Mouse (Mus musculus): ENCODE results near the gene Ggt7. TPM values are rescaled to one million over a fixed set of nuclear protein-coding genes. Genes with fewer than 3 reads are reported as not detected.
"Not testable (repeated sequence)": the region's sequence is repeated elsewhere in the genome, so short reads cannot be mapped to it uniquely, and the experiment has no call there.

Ggt7 gene
- polyA plus RNA-seq (2012; ENCODE audit: insufficient read depth, insufficient read length, missing spikeins), result not detected in 2 replicates

DNA sequence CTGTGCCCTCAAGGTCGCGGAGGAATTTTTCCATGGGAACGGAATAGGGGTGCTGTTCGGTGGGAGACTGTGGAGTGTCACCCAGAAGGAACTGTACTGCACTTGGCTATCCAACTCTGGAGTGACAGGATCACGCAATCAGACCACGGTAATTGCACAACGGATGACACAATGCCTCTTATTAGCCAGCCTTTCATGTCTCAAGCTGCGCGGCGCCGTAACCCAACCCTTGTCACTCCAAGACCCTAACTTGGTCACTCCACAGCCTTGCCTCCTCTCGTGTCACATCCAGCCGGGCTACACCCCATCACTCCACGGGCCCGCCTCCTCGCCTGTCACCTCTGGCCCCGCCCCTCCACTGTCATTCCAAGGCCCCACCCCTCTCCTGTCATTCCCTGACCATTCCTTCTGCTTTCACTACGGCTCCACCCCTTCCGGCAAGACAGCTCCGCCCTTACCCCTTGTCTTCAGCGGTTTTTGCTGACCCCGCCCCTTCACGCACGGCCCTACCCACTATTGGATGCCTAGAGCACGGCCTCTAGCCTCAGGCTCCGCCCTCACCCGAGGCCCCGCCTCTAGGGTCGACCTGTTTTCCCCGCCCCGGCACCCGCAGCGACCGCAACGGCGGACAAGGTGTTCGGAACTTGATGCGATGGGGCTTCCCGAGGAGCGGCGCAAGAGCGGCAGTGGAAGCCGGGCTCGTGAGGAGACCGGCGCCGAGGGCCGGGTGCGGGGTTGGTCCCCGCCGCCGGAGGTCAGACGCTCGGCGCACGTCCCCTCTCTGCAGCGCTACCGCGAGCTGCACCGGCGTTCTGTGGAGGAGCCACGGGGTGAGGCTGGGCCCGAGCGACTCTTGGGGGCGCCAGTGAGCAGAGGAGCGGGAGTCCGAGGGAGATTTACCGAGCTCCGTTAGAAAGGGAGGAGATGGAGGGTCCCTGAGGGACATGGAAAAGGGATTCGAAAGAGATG is at the start of gene Ggt7, which contains the start of gene Acss2:
Gene Ggt7, minus strand, starts transcription at position 783 of the 969 bp plus-strand sequence.
Gene Acss2, plus strand, starts transcription at position 494 of the 969 bp plus-strand sequence.
- Histone ChIP-seq H3K4me1 (ENCODE audit: control insufficient read depth, insufficient read depth, insufficient read length, low read length) (0 out of 2 replicates have a peak, but pooled peaks cover 2% of the 10 kb centered on the region), H3K27ac (replicated peaks; ENCODE audit: low read depth, low read length) (peak within 1 kb of the TSS; percentile 42), H3K4me3 (ENCODE audit: insufficient read depth, low read depth, low read length) (peak within 1 kb of the TSS; percentile 78)

DNA sequence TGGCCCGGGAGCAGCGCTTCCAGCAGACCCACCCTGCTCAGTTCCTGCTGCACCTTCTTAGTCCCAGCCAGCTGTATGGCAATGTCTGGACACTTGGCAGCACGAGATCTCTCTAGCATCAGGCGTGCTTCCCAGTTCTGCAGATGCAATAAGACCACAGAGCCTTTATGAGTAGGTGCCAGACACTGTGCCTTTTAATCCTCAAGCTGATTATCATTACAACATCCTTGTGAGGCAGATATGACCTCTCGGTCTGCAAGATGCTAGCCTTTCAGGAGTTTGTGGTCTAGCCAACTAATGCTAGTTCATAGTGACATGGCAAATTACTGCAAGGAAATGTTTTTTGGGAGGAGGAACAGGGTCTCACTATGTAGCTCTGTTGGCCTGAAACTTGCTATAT is 49.7 kb upstream of the Ggt7 start:
- Histone ChIP-seq H3K27ac (replicated peaks; ENCODE audit: low read depth, low read length) (no peak overlapping the region), H3K4me1 (ENCODE audit: control insufficient read depth, insufficient read depth, insufficient read length, low read length) (no peaks in the 10 kb centered on the region), H3K4me3 (ENCODE audit: insufficient read depth, low read depth, low read length) (no peak overlapping the region)

DNA sequence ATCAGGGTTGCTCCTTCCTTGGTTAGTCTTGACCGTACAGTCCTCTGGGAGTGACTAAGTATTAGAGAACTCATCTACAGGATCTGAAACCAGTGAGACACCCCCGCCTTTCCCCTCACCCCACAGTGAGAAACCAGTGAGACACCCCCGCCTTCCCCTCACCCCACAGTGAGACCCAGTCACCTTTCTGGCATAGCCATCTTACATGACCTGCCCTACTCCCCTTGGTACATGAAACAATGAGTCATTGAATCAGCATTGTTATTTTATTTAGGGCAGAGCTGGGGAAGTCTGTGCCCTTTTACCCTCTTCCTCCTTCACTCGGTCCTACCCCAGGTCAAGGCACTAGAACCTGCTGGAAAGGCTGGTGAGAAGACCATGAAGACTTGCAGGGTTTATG is 44.9 kb upstream of the Ggt7 start:
- H3K4me1 ChIP-seq (ENCODE audit: control insufficient read depth, insufficient read depth, insufficient read length, low read length), result no peaks in the 10 kb centered on the region
- H3K27ac ChIP-seq (replicated peaks; ENCODE audit: low read depth, low read length), result no peak overlapping the region
- H3K4me3 ChIP-seq (ENCODE audit: insufficient read depth, low read depth, low read length), result no peak overlapping the region

DNA sequence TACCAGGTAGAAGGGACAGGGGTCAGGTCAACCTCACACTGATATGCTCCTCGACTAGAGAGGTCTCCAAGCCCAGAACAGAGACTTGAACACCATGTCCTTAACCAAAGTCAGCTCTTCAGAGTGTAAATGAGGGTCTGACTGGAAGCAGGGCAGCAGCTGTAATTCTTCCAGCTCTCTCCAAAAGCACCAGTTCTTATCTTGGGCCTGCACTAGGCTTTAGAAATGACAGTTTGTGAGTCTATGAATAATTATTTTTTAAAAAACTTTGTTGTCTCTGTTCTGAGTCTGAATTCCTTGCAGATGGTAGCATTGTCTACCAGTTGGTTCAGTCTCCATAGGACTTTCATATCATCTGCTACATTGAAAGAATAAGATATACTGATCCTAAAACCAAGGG is 44.2 kb upstream of the Ggt7 start:
- no peak overlapping the region for H3K27ac ChIP-seq (replicated peaks; ENCODE audit: low read depth, low read length)
- no peak overlapping the region for H3K4me3 ChIP-seq (ENCODE audit: insufficient read depth, low read depth, low read length)
- H3K4me1 ChIP-seq (ENCODE audit: control insufficient read depth, insufficient read depth, insufficient read length, low read length), result no peaks in the 10 kb centered on the region

DNA sequence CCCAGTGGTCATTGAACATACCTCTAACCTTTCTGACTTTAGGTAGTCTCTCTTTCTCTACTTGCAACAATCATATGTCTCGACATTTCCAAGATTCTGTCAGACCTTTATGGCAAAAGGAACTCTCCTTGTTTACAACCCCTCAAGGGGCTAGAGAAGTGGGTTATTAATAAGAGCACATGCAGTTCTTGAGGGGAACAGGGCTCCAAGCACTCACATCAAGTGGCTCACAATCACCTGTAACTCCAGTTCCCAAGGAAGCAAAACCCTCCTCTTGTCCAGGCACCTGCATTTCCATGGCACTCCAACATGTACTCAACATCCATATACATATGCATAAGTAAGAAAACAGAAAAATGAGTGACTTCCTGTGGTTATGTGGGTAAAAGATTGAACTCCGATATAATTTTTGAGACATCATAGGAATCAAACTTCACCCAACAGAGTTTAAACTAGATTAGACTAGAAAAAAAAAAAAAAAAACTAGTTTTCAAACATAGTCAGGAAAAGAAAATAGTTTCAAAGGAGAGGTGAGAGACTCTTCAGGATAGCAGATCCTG is 36.5 kb upstream of the Ggt7 start:
- Histone ChIP-seq H3K27ac (replicated peaks; ENCODE audit: low read depth, low read length) (no peak overlapping the region), H3K4me1 (ENCODE audit: control insufficient read depth, insufficient read depth, insufficient read length, low read length) (no peaks in the 10 kb centered on the region), H3K4me3 (ENCODE audit: insufficient read depth, low read depth, low read length) (no peak overlapping the region)

DNA sequence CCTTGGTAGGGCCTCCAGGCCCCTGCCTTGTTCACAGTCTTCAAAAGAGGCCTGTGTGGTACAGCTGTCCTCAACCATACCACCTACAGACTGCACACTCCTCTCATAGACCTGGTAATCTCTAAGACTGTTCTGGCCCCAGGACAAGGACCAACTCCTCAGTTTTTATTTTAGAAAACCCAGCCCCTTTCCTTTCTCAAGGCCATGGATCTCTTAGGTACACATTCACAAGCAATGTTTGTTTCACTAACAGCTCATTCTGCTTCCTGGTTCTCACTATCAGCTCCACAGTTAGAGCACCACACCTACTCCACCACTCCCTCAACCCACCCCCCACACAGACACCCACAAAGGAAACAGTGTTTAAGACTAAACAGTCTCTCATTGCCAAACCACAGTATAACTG is 34.9 kb upstream of the Ggt7 start:
- Histone ChIP-seq H3K4me1 (ENCODE audit: control insufficient read depth, insufficient read depth, insufficient read length, low read length) (no peaks in the 10 kb centered on the region), H3K4me3 (ENCODE audit: insufficient read depth, low read depth, low read length) (no peak overlapping the region), H3K27ac (replicated peaks; ENCODE audit: low read depth, low read length) (no peak overlapping the region)

DNA sequence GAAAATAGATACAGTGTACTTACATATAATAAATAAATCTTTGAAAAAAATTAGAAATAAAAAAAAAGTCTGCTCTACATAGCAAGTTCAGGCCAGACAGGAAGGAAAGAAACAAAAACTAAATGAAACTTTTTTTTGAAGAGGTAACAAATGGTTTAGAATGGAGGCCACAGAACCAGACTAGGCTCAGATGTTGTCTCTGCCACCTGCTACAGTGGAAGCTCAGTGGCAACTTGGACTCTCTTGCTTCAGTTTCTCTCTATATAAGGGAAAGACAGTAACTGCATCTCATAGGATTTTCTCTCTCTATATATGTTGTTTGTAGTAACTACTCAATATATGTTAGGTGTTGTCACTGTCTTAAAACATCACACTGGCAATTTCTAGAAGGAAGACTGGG is 34.3 kb upstream of the Ggt7 start:
- Histone ChIP-seq H3K27ac (replicated peaks; ENCODE audit: low read depth, low read length) (no peak overlapping the region), H3K4me3 (ENCODE audit: insufficient read depth, low read depth, low read length) (no peak overlapping the region), H3K4me1 (ENCODE audit: control insufficient read depth, insufficient read depth, insufficient read length, low read length) (no peaks in the 10 kb centered on the region)

DNA sequence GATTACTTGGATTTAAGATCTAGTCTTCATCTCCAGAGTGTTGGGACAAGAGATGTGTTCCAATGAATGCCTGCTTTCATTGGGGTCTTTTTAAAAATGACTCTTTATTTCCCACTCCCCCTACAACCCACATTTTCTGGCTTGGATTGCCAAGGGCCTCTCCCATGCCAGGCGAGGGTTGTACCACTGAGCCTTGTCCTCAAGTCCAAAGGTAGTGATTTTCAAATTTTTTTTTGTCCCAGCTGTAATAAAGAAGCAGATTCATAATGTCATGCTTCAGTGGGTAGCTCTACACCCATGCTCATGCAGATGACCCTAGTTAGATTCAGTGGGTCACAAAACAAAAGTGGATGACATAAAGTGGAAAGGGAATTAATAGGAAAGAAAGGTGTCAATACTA is 28.9 kb upstream of the Ggt7 start:
- no peak overlapping the region for H3K4me3 ChIP-seq (ENCODE audit: insufficient read depth, low read depth, low read length)
- no peaks in the 10 kb centered on the region for H3K4me1 ChIP-seq (ENCODE audit: control insufficient read depth, insufficient read depth, insufficient read length, low read length)
- no peak overlapping the region for H3K27ac ChIP-seq (replicated peaks; ENCODE audit: low read depth, low read length)

DNA sequence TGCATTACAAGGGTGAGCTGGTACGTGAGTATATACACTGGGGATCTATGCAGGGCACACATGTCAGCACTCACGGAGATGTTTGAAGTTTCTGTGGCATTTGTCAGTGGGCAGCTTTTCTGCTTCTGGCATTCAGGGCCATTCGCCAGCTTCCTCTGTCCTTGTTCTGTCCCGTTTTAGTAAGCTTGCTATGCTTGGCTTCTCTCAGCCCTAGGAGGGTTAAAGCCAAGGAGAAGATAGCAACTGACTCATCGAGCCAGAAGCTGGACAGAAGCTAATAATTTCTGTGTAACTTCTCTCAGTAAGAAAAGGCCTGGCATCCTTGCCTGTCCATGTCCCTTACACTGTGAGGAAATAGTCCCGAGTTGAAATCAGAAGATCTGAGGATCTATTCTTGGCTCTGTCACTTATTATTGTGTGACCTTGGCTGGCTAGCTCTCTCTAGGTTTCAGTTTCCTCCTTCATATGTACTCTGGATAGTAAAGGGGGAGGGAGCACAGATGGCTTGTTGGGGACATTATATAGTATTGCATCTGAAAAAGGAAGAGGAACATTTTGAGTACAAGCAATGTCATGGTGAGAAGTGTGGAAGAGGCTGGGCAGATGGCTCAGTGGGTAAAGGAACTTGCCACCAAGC is 22.9 kb upstream of the Ggt7 start:
- H3K27ac ChIP-seq (replicated peaks; ENCODE audit: low read depth, low read length), result peak overlapping the region; percentile 12; the same call in 1 of the 2 replicates
- no peak overlapping the region for H3K4me3 ChIP-seq (ENCODE audit: insufficient read depth, low read depth, low read length)
- H3K4me1 ChIP-seq (ENCODE audit: control insufficient read depth, insufficient read depth, insufficient read length, low read length), result no peaks in the 10 kb centered on the region

DNA sequence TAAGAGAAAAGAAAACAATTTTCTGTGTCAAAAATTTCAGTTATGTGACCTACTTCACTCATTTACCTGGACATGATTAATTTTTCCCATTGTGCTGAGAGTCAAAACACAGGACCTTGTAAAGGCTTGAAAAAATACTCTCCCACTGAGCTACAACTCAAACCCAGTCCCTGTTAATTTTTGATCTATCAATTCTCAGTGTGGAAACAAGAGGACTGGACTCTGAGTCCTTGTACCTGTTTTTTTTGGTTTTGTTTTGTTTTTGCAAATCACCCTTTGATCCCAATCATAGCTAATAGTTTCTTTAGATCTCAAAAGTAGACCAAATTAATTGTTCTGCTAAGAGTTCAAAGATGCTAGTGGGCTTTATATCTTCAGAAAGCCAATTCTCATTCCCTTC is 21.7 kb upstream of the Ggt7 start:
- no peak overlapping the region for H3K4me3 ChIP-seq (ENCODE audit: insufficient read depth, low read depth, low read length)
- no peaks in the 10 kb centered on the region for H3K4me1 ChIP-seq (ENCODE audit: control insufficient read depth, insufficient read depth, insufficient read length, low read length)
- H3K27ac ChIP-seq (replicated peaks; ENCODE audit: low read depth, low read length), result no peak overlapping the region

DNA sequence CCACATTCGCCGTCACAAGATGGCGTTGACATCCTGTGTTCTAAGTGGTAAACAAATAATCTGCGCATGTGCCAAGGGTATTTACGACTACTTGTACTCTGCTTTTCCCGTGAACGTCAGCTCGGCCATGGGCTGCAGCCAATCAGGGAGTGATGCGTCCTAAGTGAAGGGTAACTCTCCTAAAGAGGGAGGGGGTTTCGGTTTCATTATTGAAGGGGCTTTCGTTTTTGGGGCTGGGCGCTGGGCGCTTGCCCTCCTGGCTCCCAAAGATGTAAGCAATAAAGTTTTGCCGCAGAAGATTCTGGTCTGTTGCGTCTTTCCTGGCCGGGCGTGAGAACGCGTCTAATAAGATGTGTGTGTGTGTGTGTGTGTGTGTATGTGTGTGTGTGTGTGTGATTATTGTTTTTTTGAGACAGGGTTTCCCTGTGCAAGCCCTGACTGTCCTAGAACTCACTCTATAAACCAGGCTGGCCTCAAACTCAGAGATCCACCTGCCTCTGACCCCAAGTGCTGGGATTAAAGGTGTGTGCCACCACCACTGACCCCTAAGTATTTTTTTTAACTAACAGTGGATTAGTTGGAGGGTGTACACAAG is 20.5 kb upstream of the Ggt7 start:
- peak overlapping the region; percentile 13; the same call in 1 of the 2 replicates for H3K27ac ChIP-seq (replicated peaks; ENCODE audit: low read depth, low read length)

DNA sequence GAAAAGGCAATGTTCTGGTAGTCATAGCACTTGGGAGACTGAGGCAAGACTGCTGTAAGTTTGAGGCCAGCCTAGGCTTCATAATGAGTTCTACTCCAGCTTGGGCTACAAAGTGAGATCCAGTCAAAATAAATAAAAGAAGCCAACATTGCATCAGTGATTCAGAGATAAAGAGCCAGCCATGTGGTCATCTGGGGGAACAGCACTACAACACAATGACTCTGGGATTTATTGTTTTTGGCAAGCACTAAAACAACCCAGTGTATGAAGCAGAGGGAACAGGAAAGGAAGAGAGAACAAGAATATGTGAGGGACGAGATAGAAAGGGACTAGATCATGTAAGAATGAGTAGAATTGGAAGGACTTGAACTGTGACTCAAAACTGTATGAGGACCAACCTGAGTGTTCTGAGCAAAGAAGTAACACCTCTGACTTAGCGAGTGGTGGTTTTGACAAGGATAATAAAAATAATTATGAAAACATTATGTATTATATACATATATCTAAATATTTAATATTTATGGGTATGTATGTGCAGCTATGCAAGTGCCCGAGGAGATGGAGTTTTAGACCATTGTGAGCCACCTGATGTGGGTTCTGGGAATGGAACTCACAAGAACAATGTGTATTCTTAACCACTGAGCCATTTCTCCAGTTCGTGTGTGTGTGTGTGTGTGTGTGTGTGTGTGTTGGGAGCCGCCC is 19.9 kb upstream of the Ggt7 start:
- peak overlapping the region; percentile 33; the same call in 1 of the 2 replicates for H3K27ac ChIP-seq (replicated peaks; ENCODE audit: low read depth, low read length)
- H3K4me1 ChIP-seq (ENCODE audit: control insufficient read depth, insufficient read depth, insufficient read length, low read length), result no peaks in the 10 kb centered on the region
- H3K4me3 ChIP-seq (ENCODE audit: insufficient read depth, low read depth, low read length), result no peak overlapping the region

More for the DNA sequence above, 20.5 kb upstream of the Ggt7 start:
- peak overlapping the region; percentile 48 for H3K4me3 ChIP-seq (ENCODE audit: insufficient read depth, low read depth, low read length)
- not testable (repeated sequence) for H3K4me1 ChIP-seq (ENCODE audit: control insufficient read depth, insufficient read depth, insufficient read length, low read length)

DNA sequence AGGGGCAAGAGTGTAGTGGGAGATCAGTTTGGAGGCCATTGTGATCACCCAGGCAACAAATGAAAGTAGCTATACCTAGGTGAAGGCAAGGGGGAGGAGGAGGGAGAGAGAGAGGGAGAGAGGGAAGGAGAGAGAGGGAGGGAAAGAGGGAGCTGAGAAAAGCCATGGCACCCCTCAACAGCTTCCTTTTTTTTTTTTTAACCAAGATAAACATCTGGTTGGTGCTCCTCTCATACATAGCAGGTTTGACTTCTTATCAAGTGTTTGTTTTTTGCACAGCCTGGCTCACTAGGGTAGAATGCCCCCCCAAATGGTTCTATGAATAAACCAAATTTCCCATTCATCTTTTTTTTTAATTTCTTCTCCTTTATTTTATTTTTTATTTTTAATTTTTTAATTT is 18.3 kb upstream of the Ggt7 start:
- H3K27ac ChIP-seq (replicated peaks; ENCODE audit: low read depth, low read length), result no peak overlapping the region
- H3K4me3 ChIP-seq (ENCODE audit: insufficient read depth, low read depth, low read length), result no peak overlapping the region
- no peaks in the 10 kb centered on the region for H3K4me1 ChIP-seq (ENCODE audit: control insufficient read depth, insufficient read depth, insufficient read length, low read length)

DNA sequence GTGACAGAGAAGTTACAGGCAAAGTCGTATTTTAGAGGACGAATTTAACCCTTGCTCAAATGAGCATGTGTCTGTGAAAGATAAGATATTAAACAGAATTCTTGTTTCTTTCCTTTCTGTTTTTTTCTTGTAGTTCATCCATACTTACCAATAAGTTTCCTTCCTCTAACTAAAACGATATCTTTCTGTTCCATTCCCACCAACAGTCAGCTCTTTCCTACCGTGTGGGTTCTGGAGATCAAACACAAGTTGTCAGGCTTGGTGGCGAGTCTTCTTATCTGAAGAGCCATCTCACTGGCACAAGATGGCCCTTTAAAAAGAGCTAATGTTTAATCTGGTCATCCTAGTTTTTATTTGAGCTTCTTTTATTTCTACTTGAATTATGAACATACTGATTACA is 9.3 kb upstream of the Ggt7 start:
- no peak overlapping the region for H3K4me3 ChIP-seq (ENCODE audit: insufficient read depth, low read depth, low read length)
- H3K4me1 ChIP-seq (ENCODE audit: control insufficient read depth, insufficient read depth, insufficient read length, low read length), result no peaks in the 10 kb centered on the region; the same call in 1 of the 2 replicates
- H3K27ac ChIP-seq (replicated peaks; ENCODE audit: low read depth, low read length), result no peak overlapping the region
